Mouse (Mus musculus) E14TG2a.4 (cell line): Measurements from ENCODE around the gene Cntf.

ENCODE experiments used
- H3K27me3 ChIP-seq: 2 replicates; pipeline ENCODE4 v1.6.1; 2014; ENCODE audit warnings: low read length, control low read depth; ENCODE audit not compliant: insufficient read depth
- H3K36me3 ChIP-seq: 2 replicates; pipeline ENCODE4 v1.6.1; 2014; ENCODE audit warnings: low read length, control low read depth; ENCODE audit not compliant: insufficient read depth
- H3K4me1 ChIP-seq: replicated peaks from 2 replicates; pipeline ENCODE4 v1.6.1; 2014; ENCODE audit warnings: low read depth, low read length, control low read depth
- H3K4me3 ChIP-seq: replicated peaks from 2 replicates; pipeline ENCODE4 v1.5.1; 2014; ENCODE audit warnings: mild to moderate bottlenecking, low read length
- H3K9me3 ChIP-seq: 2 replicates; pipeline ENCODE4 v1.6.1; 2014; ENCODE audit warnings: low read length, control low read depth
- CTCF ChIP-seq: conservative IDR thresholded peaks from 2 replicates; pipeline ENCODE4 v1.5.1; 2014; ENCODE audit warnings: low read length
- NANOG ChIP-seq: IDR thresholded peaks from 2 replicates; pipeline ENCODE4 v1.6.1; 2014; ENCODE audit warnings: borderline replicate concordance, low read length, mixed read lengths
- POU5F1 ChIP-seq: IDR thresholded peaks from 2 replicates; pipeline ENCODE4 v1.6.1; 2014; ENCODE audit warnings: low read length, borderline replicate concordance

Gene Cntf

GRCm38 (mm10) chr19:12792374-12792773 is 26.9 kb upstream of the Cntf start:
- H3K9me3 ChIP-seq, result no peaks in the 10 kb centered on the region
- peaks cover 43% of the 10 kb centered on the region for H3K4me1 ChIP-seq
- no peaks in the 10 kb centered on the region for H3K27me3 ChIP-seq
- peaks cover 26% of the 10 kb centered on the region for H3K36me3 ChIP-seq
- TF ChIP-seq CTCF, result no peak
- no peak for TF ChIP-seq NANOG
- TF ChIP-seq POU5F1, result no peak
- H3K4me3 ChIP-seq, result no peak overlapping the region

GRCm38 (mm10) chr19:12787721-12788120 is 22.3 kb upstream of the Cntf start:
- Histone ChIP-seq H3K4me1 (peaks cover 31% of the 10 kb centered on the region), H3K9me3 (no peaks in the 10 kb centered on the region), H3K4me3 (no peak overlapping the region), H3K27me3 (no peaks in the 10 kb centered on the region), H3K36me3 (peaks cover 26% of the 10 kb centered on the region)
- TF ChIP-seq NANOG (no peak), POU5F1 (no peak), CTCF (no peak)

GRCm38 (mm10) chr19:12786803-12787395 is 21.5 kb upstream of the Cntf start:
- peaks cover 30% of the 10 kb centered on the region for H3K4me1 ChIP-seq
- H3K36me3 ChIP-seq, result peaks cover 26% of the 10 kb centered on the region
- no peaks in the 10 kb centered on the region for H3K9me3 ChIP-seq
- no peak overlapping the region for H3K4me3 ChIP-seq
- no peaks in the 10 kb centered on the region for H3K27me3 ChIP-seq
- TF ChIP-seq CTCF, result no peak

- peaks cover 28% of the 10 kb centered on the region for H3K4me1 ChIP-seq
- no peak overlapping the region for H3K4me3 ChIP-seq
- H3K9me3 ChIP-seq, result no peaks in the 10 kb centered on the region
- H3K36me3 ChIP-seq, result peaks cover 47% of the 10 kb centered on the region
- no peaks in the 10 kb centered on the region for H3K27me3 ChIP-seq
- TF ChIP-seq POU5F1 (no peak), CTCF (no peak), NANOG (no peak)
These were observed 15.0 kb upstream of the Cntf start for GRCm38 (mm10) chr19:12780437-12780836.

GRCm38 (mm10) chr19:12770888-12771287 is 5.5 kb upstream of the Cntf start:
- Histone ChIP-seq H3K4me1 (peaks cover 7% of the 10 kb centered on the region; the same call in 1 of the 2 replicates), H3K27me3 (no peaks in the 10 kb centered on the region), H3K4me3 (no peak overlapping the region), H3K9me3 (no peaks in the 10 kb centered on the region), H3K36me3 (peaks cover 92% of the 10 kb centered on the region)
- no peak for TF ChIP-seq CTCF
- TF ChIP-seq POU5F1, result no peak

- no peak overlapping the region for H3K4me3 ChIP-seq
These were observed 3.0 kb downstream of the Cntf start for GRCm38 (mm10) chr19:12762212-12763130.

GRCm38 (mm10) chr19:12759656-12760055 is 5.8 kb downstream of the Cntf start:
- Histone ChIP-seq H3K4me1 (no peaks in the 10 kb centered on the region), H3K27me3 (no peaks in the 10 kb centered on the region; the same call in 1 of the 2 replicates), H3K36me3 (peaks cover 22% of the 10 kb centered on the region), H3K4me3 (no peak overlapping the region), H3K9me3 (no peaks in the 10 kb centered on the region)
- TF ChIP-seq CTCF, result no peak
- TF ChIP-seq NANOG, result no peak
- TF ChIP-seq POU5F1, result no peak

More at GRCm38 (mm10) chr19:12762212-12763130, 3.0 kb downstream of the Cntf start:
- Histone ChIP-seq H3K27me3 (no peaks in the 10 kb centered on the region), H3K36me3 (peaks cover 45% of the 10 kb centered on the region), H3K4me1 (peaks cover 4% of the 10 kb centered on the region; the same call in 1 of the 2 replicates), H3K9me3 (no peaks in the 10 kb centered on the region)
- TF ChIP-seq POU5F1, result no peak
- TF ChIP-seq NANOG, result no peak
- TF ChIP-seq CTCF, result peak; percentile 37

- TF ChIP-seq NANOG (no peak), CTCF (no peak), POU5F1 (no peak)
- H3K4me1 ChIP-seq, result no peaks in the 10 kb centered on the region
- peaks cover 16% of the 10 kb centered on the region for H3K36me3 ChIP-seq
- no peak overlapping the region for H3K4me3 ChIP-seq
- H3K27me3 ChIP-seq, result no peaks in the 10 kb centered on the region; the same call in 1 of the 2 replicates
- H3K9me3 ChIP-seq, result no peaks in the 10 kb centered on the region
These were observed 6.4 kb downstream of the Cntf start for GRCm38 (mm10) chr19:12758936-12759478.
